Mouse (Mus musculus): ENCODE results near the gene Spsb2. TPM values are rescaled to one million over a fixed set of nuclear protein-coding genes. Genes with fewer than 3 reads are reported as not detected.

Gene Spsb2
- 4.8 and 7.0 TPM in 2 replicates for polyA plus RNA-seq (2012; rRNA removed)

GRCm38 (mm10) chr6:124808358-124809012 is at the start of gene Spsb2:
Gene Spsb2, plus strand, starts transcription at chr6:124808661.

DNA sequence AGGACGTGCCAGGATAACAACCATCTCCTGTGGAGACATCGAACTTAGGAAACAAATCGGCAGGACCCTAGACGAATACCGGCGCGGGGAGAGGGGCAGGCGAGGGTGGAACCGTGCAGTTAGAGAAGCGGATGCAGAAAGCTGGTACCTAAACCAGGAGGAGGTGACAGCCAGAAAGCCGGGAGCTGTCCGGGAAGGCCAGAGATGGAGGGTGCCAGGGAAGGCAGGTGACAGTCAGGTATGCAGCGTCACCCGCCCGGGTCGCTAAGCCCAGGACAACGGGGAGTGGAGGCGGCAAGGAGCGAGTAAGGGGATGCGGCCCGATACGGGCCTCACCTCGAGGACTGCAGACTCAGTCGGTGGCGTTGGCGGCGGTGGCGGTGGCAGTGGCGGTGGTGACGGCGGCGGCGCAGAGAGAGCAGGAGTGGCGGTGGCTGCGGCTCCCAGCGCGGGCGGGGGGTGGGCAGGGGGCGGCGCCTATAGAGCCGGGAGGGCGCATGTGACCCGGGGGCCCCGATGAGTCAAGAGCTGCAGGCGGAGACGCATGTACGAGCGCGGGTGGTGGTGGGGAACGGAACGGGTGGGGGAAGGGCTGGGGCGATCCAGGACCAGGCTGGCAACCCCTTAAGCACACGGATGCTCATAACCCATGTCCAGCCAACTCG is 39.2 kb upstream of the Spsb2 start, which contains the start of gene Eno2:
Eno2 (minus strand) TSS at position 573 of the 665 bp plus-strand sequence.

GRCm38 (mm10) chr6:124779222-124779983 is 29.1 kb upstream of the Spsb2 start, which contains the start of gene Lrrc23:
Gene Lrrc23, minus strand, starts transcription at chr6:124779727.

GRCm38 (mm10) chr6:124813933-124814332 is 5.5 kb downstream of the Spsb2 start, which contains the start of gene Tpi1:
Gene Tpi1, minus strand, starts transcription at chr6:124814296.

DNA sequence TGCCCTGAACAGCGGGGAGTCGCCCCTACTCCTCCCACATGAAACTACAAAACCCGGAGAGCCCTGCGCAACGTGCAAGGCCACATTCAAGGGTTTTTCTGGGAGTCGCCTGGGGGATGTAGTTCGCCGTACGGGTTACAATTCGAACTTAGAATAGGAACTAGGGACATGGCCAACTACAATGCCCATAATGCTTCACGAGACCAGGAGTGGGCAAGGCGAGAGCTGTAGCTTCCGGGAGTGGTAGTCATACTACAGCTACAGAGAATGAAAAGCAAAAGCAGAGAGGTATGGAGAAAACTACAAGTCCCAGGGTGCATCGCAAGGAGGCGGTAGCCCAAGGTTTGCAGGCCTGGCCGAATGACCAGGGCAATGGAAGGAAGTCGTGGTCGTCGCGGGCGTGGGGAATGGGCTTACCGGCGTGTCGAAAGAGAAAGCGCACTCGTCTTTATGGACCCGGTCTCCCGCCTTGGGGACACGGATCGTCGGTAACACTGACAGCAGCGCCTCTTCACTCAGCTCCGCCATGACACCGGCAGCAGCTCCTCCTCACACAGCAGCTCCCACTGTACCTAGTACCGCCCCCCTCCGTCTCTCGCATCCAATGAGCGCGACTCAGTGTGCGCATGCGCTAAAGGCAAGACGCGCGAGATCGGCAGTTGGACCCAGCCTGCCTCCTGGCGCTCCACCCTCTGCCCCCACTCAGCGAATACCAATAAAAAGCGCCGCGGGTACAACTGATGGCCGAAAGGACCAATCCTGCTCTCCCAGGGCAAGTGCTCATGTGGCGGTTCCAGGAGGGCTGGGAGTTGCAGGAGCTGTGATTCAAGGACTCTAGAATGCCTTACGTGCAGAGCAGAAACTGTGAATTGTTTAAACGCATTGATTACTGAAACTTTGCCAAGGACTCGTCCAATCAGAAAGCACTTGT is 20.7 kb downstream of the Spsb2 start, which contains the start of the genes Usp5 and Cdca3:
Usp5 (minus strand) TSS at position 617 of the 931 bp plus-strand sequence.
Cdca3 (plus strand) TSS at position 680 of the 931 bp plus-strand sequence.

GRCm38 (mm10) chr6:124840241-124841167 is 32.0 kb downstream of the Spsb2 start, which contains the start of gene Gnb3:
Gene Gnb3, minus strand, starts transcription at chr6:124840275.

DNA sequence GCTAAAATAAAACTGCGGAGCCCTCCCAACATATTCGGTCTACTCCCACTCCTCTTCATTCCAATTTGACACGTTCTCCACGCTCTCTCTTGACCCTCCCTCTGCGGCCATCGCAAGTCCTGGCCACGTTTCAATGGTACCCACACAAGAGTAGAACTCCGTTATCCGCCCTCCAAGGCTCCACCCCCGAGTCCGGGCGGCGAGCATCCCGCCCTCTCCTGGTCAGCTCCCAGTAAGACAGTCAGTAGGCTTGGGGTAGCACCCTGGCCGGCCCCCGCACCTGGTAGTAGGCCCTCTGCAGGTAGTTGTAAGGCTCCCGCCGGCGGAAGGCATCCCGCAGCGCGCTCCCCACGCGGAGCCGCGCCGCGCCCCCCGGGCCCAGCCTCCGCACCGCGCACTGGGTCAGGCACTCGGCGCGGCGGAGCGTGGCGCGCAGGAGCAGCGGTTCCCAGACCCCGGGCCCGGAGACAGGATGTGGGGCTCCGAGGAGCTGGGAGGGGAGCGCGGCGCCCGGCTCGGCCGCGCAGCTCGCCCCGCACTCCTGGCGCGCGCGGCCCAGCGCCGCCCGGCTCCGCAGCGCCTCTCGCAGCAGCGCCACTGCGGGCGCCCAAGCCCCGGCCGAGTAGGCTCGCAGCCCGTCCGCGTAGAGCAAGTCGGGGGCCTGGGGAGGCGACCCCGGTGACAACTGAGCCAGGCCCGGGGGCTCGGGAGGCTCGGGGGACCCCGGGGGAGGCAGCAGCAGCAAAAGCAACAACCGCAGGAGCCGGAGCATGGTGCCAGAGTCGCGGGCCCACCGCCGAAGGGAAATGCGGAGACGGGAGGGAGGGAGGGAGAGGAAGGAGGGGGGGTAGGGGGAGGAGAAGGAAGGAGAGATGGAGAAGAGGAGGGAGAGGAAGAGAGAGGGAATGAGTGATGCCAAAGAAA is 48.7 kb downstream of the Spsb2 start, which contains the start of gene P3h3:
P3h3 (minus strand) TSS at position 837 of the 924 bp plus-strand sequence.

Other genes starting within 250 kb of the Spsb2 start
- gene C1rb, start 238.4 kb upstream of the Spsb2 start, polyA plus RNA-seq (2012; rRNA removed): not detected in 2 replicates
- 0.74 and 0.79 TPM in 2 replicates for gene C1s2, start 172.6 kb upstream of the Spsb2 start, polyA plus RNA-seq (2012; rRNA removed)
- gene Lpcat3, start 145.6 kb upstream of the Spsb2 start, polyA plus RNA-seq (2012; rRNA removed): 48.3 and 54.5 TPM in 2 replicates
- gene Emg1, start 96.5 kb upstream of the Spsb2 start, polyA plus RNA-seq (2012; rRNA removed): 93.9 and 100 TPM in 2 replicates
- gene Phb2, start 96.3 kb upstream of the Spsb2 start, polyA plus RNA-seq (2012; rRNA removed): 139 and 149 TPM in 2 replicates
- 2.6 and 2.9 TPM in 2 replicates for gene Ptpn6, start 69.9 kb upstream of the Spsb2 start, polyA plus RNA-seq (2012; rRNA removed)
- 564 and 575 TPM in 2 replicates for gene Grcc10, start 67.3 kb upstream of the Spsb2 start, polyA plus RNA-seq (2012; rRNA removed)
- gene Gm45234, start 52.6 kb upstream of the Spsb2 start, polyA plus RNA-seq (2012; rRNA removed): not detected in 2 replicates
- gene Atn1, start 52.1 kb upstream of the Spsb2 start, polyA plus RNA-seq (2012; rRNA removed): 53.4 and 64.6 TPM in 2 replicates
- gene Eno2, start 39.0 kb upstream of the Spsb2 start, polyA plus RNA-seq (2012; rRNA removed): 119 and 125 TPM in 2 replicates
- gene Lrrc23, start 28.9 kb upstream of the Spsb2 start, polyA plus RNA-seq (2012; rRNA removed): 8.5 and 10.6 TPM in 2 replicates
- gene Tpi1, start 5.6 kb downstream of the Spsb2 start, polyA plus RNA-seq (2012; rRNA removed): 410 and 448 TPM in 2 replicates
- gene Usp5, start 20.8 kb downstream of the Spsb2 start, polyA plus RNA-seq (2012; rRNA removed): 147 and 151 TPM in 2 replicates
- 23.5 and 24.3 TPM in 2 replicates for gene Cdca3, start 20.9 kb downstream of the Spsb2 start, polyA plus RNA-seq (2012; rRNA removed)
- 0.63 and 2.5 TPM in 2 replicates for gene Gnb3, start 31.6 kb downstream of the Spsb2 start, polyA plus RNA-seq (2012; rRNA removed)
- gene P3h3, start 49.1 kb downstream of the Spsb2 start, polyA plus RNA-seq (2012; rRNA removed): 140 and 149 TPM in 2 replicates
- gene Gpr162, start 55.3 kb downstream of the Spsb2 start, polyA plus RNA-seq (2012; rRNA removed): 132 and 136 TPM in 2 replicates
- gene Cd4, start 79.6 kb downstream of the Spsb2 start, polyA plus RNA-seq (2012; rRNA removed): 0.13 and 0.17 TPM in 2 replicates
- 2.9 and 3.3 TPM in 2 replicates for gene Lag3, start 103.0 kb downstream of the Spsb2 start, polyA plus RNA-seq (2012; rRNA removed)
- gene Ptms, start 111.4 kb downstream of the Spsb2 start, polyA plus RNA-seq (2012; rRNA removed): 1,878 and 2,539 TPM in 2 replicates
- gene Mlf2, start 122.7 kb downstream of the Spsb2 start, polyA plus RNA-seq (2012; rRNA removed): 582 and 592 TPM in 2 replicates
- gene Cops7a, start 156.9 kb downstream of the Spsb2 start, polyA plus RNA-seq (2012; rRNA removed): 141 and 143 TPM in 2 replicates
- gene Pianp, start 188.0 kb downstream of the Spsb2 start, polyA plus RNA-seq (2012; rRNA removed): 66.2 and 72.7 TPM in 2 replicates
- 71.6 and 74.2 TPM in 2 replicates for gene Zfp384, start 200.5 kb downstream of the Spsb2 start, polyA plus RNA-seq (2012; rRNA removed)
- 120 and 130 TPM in 2 replicates for gene Ing4, start 231.1 kb downstream of the Spsb2 start, polyA plus RNA-seq (2012; rRNA removed)
- 24.3 and 28.5 TPM in 2 replicates for gene Acrbp, start 241.0 kb downstream of the Spsb2 start, polyA plus RNA-seq (2012; rRNA removed)